Mouse (Mus musculus) testis, postnatal 14 days (tissue): ENCODE data around the gene Sp100.
"Not testable (repeated sequence)": the region's sequence is repeated elsewhere in the genome, so short reads cannot be mapped to it uniquely, and the experiment has no call there.

Source experiments
- DNase-seq: peaks from one replicate; pipeline ENCODE4 v3.0.0; 2021; ENCODE audit warnings: low spot score

Gene Sp100

DNA sequence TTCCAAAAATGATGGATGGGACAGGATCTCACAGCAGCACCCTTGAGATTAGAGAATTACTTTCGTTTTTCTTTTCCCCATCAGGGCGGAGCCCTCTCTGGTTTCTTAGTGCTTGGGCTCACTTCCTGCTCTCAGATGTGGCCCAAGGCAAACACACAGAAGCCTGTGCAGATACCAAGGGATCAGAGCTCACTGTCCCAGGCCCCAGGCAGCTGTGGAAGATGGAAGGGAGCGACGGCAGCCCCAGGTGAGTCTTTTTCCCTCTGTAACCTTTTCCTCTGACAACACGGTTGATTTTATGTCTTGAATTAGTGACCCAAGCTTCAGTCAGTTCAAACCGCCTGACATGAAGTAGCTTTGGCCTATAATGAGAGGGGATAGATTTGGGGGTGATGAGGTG lies at the start of gene Sp100:
Gene Sp100 (plus strand): TSS at position 108 of the 400 bp plus-strand sequence.
- DNase-seq: not testable (repeated sequence)

DNA sequence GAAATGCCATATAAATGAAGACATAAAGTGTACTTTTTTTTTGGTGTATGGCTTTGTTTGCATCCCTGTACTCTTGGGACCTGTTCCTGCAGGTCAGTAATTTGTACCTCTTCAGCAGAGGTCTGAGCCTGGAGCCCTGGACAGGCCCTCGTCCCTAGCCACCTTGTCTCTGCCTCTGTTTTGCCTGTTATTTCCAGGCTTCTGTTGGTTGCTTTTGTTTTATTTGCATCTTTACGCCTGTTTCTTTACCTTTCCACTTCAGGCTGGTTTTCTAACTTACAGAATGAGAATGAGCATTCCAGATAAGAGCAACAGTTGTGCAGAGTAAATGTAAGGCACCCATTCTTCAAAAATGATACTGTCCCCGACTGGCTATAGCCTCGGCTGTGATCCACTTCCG lies 49.7 kb upstream of the Sp100 start, which contains the start of gene Sp140:
Gene Sp140 (plus strand): TSS at position 301 of the 400 bp plus-strand sequence.
- DNase-seq: not testable (repeated sequence)

- DNase-seq: not testable (repeated sequence)
Measured at GRCm38 (mm10) chr1:85600794-85601193, 49.0 kb upstream of the Sp100 start.

DNA sequence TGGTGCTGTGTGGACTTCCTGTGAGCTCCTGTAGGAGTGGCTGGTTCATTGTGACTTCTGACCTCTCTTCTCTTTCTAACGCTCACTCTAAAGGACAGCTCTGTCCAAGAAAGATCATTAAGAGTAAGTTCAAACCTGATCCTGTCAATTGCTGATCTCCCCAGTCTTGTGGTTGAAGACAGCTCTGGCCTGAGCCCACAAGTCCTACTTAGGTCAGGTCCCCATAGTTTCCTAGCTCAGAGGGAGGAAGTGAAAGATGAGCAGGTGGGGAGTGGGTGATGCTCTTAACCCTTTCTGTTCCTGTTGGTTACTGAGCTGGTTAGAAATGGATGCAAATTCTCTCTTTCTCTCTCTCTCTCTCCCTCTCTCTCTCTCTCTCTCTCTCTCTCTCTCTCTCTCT lies 45.4 kb upstream of the Sp100 start:
- not testable (repeated sequence) for DNase-seq

DNA sequence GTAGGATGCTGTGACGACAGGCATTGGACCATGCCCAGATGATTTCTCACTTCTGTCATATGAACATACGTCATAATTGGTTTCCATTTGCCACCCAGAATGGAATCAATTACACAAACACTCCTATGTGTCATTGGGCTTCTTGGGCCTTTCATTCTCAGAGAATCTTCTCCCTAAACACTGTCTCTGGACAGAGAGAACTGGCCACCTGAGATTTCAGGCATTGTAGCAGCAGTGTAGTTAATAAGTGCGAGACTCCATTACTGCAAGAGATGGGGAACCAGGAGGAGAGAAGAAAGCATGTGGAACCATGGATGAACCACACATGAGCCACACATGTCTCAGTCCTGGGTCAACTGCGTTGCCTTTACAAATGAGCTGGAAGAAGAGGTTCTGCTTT lies 41.4 kb upstream of the Sp100 start:
- DNase-seq: not testable (repeated sequence)

- DNase-seq: not testable (repeated sequence)
Measured at GRCm38 (mm10) chr1:85610581-85610980, 39.2 kb upstream of the Sp100 start.

- DNase-seq: not testable (repeated sequence)
Measured at GRCm38 (mm10) chr1:85615096-85615495, 34.7 kb upstream of the Sp100 start.

GRCm38 (mm10) chr1:85615819-85616218 lies 34.0 kb upstream of the Sp100 start:
- DNase-seq: not testable (repeated sequence)

- not testable (repeated sequence) for DNase-seq
Measured at GRCm38 (mm10) chr1:85617161-85617560, 32.6 kb upstream of the Sp100 start.

DNA sequence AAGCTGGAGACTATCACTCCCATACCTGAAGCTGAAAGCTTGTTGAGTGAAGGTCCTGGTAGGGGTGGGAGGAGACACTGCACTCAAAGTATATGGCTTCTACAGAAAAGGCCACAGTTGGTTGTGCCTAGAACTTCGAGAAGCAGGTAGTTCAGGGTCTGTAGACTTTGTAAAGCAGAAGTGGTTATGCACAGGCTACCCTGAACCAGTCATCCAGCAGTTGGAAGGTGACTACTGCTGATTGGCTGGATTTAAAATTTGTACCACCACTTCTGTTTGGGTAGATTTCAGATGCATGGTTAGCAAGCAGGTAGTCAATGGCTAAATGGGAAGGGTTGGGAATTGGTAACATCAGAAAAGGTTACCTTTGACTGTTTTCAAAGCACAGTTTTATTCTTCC lies 31.1 kb upstream of the Sp100 start:
- not testable (repeated sequence) for DNase-seq

GRCm38 (mm10) chr1:85636936-85637335 lies 12.9 kb upstream of the Sp100 start:
- DNase-seq: not testable (repeated sequence)

- DNase-seq: not testable (repeated sequence)
Measured at GRCm38 (mm10) chr1:85638144-85638543, 11.6 kb upstream of the Sp100 start.

GRCm38 (mm10) chr1:85650524-85650923 lies 736 bp downstream of the Sp100 start:
- DNase-seq: not testable (repeated sequence)

GRCm38 (mm10) chr1:85651770-85652275 lies 2.0 kb downstream of the Sp100 start:
- not testable (repeated sequence) for DNase-seq

DNA sequence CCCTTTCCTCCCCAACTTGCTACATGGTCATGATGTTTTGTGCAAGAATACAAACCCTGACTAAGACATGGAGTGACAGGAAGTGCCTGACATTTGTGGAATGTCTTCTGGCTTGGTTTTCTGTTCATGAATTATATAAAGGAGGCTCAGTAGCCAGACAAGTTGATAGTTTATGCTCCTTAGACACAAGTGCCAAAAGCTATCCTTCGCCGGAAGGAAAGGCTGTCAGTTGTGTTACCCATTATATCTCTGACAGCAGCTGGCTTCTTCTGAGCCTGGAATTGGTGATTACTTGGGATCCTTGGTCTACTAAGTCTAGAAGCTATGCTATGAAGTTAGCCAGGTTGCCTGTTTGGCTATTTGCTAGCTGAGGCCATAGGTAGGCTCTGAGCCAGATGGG lies 7.4 kb downstream of the Sp100 start:
- DNase-seq: not testable (repeated sequence)

- DNase-seq: no peak
Measured at GRCm38 (mm10) chr1:85664266-85664665, 14.5 kb downstream of the Sp100 start.

- DNase-seq: no peak
Measured at GRCm38 (mm10) chr1:85680226-85680625, 30.4 kb downstream of the Sp100 start.

DNA sequence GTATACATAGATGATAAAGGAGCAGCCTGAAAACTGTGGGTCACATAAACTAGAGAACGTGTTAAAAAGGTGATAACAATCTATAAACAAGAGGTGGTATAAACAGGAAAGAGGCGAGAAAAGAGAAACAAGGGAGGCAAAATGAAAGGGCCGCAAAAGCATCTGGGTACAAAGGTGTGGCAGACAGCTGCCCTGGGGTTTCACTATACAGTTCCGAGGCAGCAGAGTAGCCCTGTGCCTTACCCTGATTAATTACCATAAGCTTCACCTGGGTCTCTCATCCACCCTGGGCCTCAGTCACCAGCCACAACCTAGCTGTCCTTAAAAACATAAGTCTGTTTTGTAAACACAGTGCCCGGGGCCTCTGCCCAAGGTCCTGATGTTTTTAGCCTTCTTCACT lies 36.9 kb downstream of the Sp100 start:
- DNase-seq: no peak

DNA sequence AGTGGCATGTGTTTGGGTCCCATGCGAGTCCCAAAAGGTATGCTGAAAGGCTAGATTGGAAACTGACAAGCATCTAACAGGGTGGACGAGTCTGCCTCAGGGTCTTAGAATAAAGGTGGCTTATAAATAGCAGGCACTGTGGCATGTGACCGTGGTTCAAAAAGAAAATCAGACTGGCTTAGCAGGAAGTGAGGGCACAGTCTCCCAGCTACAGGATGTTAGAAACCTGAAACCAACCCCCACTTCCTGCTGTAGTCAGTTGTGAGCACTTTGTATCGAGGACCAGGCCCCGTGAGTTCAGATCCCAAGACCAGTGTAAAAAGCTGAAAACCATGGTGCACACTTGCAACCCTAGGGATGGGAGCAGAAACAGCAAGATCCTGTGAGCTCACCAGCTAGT lies 37.6 kb downstream of the Sp100 start:
- DNase-seq: no peak

GRCm38 (mm10) chr1:85690544-85690943 lies 40.8 kb downstream of the Sp100 start:
- DNase-seq: no peak

GRCm38 (mm10) chr1:85692281-85692680 lies 42.5 kb downstream of the Sp100 start:
- DNase-seq: no peak

DNA sequence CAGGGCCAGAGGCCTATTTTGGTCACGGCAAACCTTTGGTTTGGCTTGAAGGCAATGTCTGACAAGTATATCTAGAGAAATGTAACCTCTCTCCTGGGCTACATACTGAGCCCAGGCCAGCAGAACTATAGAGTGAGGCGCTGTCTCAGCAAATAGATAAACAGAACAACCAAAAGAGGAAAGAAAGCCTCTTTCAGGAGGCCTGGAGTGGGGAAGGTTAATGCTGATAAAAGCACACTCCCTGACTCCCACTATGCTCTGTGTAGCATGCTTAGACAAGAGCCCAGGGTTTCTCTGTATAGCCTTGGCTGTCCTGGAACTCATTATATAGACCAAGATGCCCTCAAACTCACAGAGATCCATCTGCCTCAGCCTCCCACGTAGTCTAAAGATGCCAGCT lies 43.5 kb downstream of the Sp100 start:
- no peak for DNase-seq

GRCm38 (mm10) chr1:85695646-85696045 lies 45.9 kb downstream of the Sp100 start:
- no peak for DNase-seq

DNA sequence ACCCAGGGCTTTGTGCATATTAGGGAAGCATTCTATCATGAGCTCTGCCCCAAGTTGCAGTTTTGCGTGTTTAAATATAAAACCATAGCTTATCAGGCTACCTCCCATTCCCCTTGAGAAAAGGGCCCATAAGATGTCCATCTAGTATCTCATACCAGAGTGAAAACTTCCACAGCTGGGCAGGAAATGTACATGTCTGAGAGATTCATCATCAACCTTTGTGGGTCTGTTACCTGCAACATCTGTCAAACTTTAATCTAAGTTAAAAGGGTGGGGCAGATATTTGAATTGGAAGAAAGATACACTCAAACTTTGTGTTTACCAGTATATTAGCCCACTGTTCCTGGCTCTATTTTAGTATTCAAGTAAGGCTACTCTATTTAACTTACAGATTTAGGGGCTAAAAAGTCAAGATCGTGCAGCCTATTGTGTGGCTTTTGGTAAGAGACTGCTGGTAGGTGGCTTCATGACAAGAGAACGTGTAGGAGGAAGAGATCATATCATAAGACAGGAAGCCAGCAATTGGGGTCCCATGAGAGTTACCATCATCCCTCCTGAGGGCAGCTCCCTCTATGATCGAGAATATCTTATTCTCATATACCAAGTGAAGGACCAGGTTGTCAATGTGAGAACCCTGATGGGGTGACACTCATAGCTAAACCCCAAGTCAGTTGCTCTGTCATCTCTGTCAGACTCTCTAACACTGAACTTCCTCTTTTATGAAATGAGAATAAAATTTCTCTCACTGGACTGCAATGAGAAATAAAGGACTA lies 48.1 kb downstream of the Sp100 start:
- no peak for DNase-seq
